Mouse (Mus musculus) kidney, adult 2 months (tissue): ENCODE measurements around the gene Wnt16.

Source experiments
- CTCF ChIP-seq: fragments of 200-500 bp; conservative IDR thresholded peaks from 2 replicates; pipeline ENCODE4 v1.5.1; 2011; ENCODE audit warnings: low read depth, mild to moderate bottlenecking, control low read depth, low read length, moderate library complexity, mixed read lengths; ENCODE audit not compliant: insufficient read depth, insufficient read length
- POLR2A ChIP-seq: fragments of 200-500 bp; IDR thresholded peaks from one replicate; pipeline ENCODE4 v1.6.1; 2011; ENCODE audit warnings: low read depth, low read length, control low read depth

GRCm38 (mm10) chr6:22325364-22326072 is 37.5 kb downstream of the Wnt16 start:
- TF ChIP-seq CTCF (peak; percentile 96), POLR2A (no peak)
